Mouse (Mus musculus) limb, embryonic 11.5 days (tissue): Measurements from ENCODE around the gene Fam160a1. TPM values are rescaled to one million over a fixed set of nuclear protein-coding genes. Genes with fewer than 3 reads are reported as not detected.

ENCODE experiments used
- ATAC-seq: fragments of 200-750 bp; cut with Nextera tagmentation; 2 replicates; pipeline ENCODE4 v1.8.0; 2017; ENCODE audit warnings: low read depth; ENCODE audit not compliant: insufficient number of reproducible peaks, low FRiP score, low TSS enrichment
- DNase-seq: peaks from one replicate; pipeline ENCODE4 v3.0.0-alpha.2; 2015; ENCODE audit warnings: low spot score
- H3K27ac ChIP-seq: fragments of 300-500 bp; sonication (generic); replicated peaks from 2 replicates; pipeline ENCODE4 v1.5.1; 2014; ENCODE audit warnings: low read depth, mild to moderate bottlenecking, low read length
- H3K27me3 ChIP-seq: fragments of 300-500 bp; sonication (generic); 2 replicates; pipeline ENCODE4 v1.6.1; 2014; ENCODE audit warnings: mild to moderate bottlenecking, low read length, mixed read lengths; ENCODE audit not compliant: control insufficient read depth, insufficient read depth
- H3K36me3 ChIP-seq: fragments of 300-500 bp; sonication (generic); 2 replicates; pipeline ENCODE4 v1.6.1; 2014; ENCODE audit warnings: mild to moderate bottlenecking, low read length, moderate library complexity, mixed read lengths; ENCODE audit not compliant: control insufficient read depth, insufficient read depth
- H3K4me1 ChIP-seq: fragments of 300-500 bp; sonication (generic); 2 replicates; pipeline ENCODE4 v1.6.1; 2014; ENCODE audit warnings: low read length, mixed read lengths; ENCODE audit not compliant: control insufficient read depth, insufficient read depth
- H3K4me2 ChIP-seq: fragments of 300-500 bp; sonication (generic); 2 replicates; pipeline ENCODE4 v1.6.1; 2014; ENCODE audit warnings: low read depth, mild to moderate bottlenecking, moderate library complexity; ENCODE audit not compliant: severe bottlenecking
- H3K4me3 ChIP-seq: fragments of 300-500 bp; sonication (generic); 2 replicates; pipeline ENCODE4 v1.5.1; 2014; ENCODE audit warnings: low read depth, low read length
- H3K9ac ChIP-seq: fragments of 300-500 bp; sonication (generic); 2 replicates; pipeline ENCODE4 v1.6.1; 2014; ENCODE audit warnings: mild to moderate bottlenecking, low read length
- H3K9me3 ChIP-seq: fragments of 300-500 bp; sonication (generic); 2 replicates; pipeline ENCODE4 v1.6.1; 2016; ENCODE audit warnings: low read length; ENCODE audit not compliant: control insufficient read depth
- WGBS: fragments of 180-500 bp; shearing (Covaris S2); extraction: QIAGEN DNeasy Blood & Tissue Kit; methylation state at CpG from one replicate; pipeline ENCODE4 v1.1.7; 2014; 5-methylcytosine and 5-hydroxymethylcytosine counted together
- polyA plus RNA-seq: library from polyadenylated mRNA; unstranded; fragments of >200 nt; fragmentation: Nextera tagmentation; extraction: Ambion mirVana; gene quantifications from 2 replicates; pipeline ENCODE4 v1.2.1, GENCODE M21; 2014

The Fam160a1 gene
- polyA plus RNA-seq, 1 experiment from 2014 or later, result 2.1 TPM

GRCm38 (mm10) chr3:85841454-85842176 is 24.5 kb upstream of the Fam160a1 start:
- Histone ChIP-seq H3K9ac (no peak overlapping the region), H3K4me3 (no peak overlapping the region), H3K27ac (peak overlapping the region; percentile 45; the same call in 1 of the 2 replicates), H3K36me3 (no peaks in the 10 kb centered on the region), H3K4me2 (no peak overlapping the region), H3K27me3 (no peaks in the 10 kb centered on the region), H3K9me3 (no peaks in the 10 kb centered on the region), H3K4me1 (peaks cover 13% of the 10 kb centered on the region)
- no peak for ATAC-seq
- 30% methylated on average over 2 of the region's 2 CpGs for WGBS
- DNase-seq, result no peak

DNA sequence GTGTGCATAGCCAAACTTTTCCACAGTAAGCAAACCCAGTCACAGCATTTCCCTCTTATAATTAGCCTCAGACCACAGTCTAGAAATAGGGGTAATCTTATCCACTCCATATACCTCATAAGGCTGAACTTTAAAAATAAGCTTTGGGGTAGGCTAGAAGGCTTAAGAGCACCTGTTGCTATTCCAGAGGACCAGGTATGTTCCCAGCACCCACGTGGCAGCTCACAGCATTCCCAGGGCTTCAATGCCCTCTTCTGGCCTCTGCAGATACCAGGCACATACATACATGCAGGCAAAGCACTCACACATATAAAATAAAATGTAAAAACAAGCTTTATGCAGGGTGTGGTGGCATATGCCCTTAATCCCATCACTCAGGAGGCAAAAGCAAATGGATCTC is 16.5 kb upstream of the Fam160a1 start:
- H3K9me3 ChIP-seq, result no peaks in the 10 kb centered on the region

GRCm38 (mm10) chr3:85832490-85833155 is 15.5 kb upstream of the Fam160a1 start:
- Histone ChIP-seq H3K4me2 (no peak overlapping the region), H3K4me1 (no peaks in the 10 kb centered on the region), H3K9me3 (no peaks in the 10 kb centered on the region), H3K27me3 (no peaks in the 10 kb centered on the region), H3K4me3 (no peak overlapping the region), H3K9ac (no peak overlapping the region), H3K27ac (0 out of 2 replicates have a peak overlapping the region, but pooled peaks have one; percentile 14), H3K36me3 (no peaks in the 10 kb centered on the region)
- no peak for ATAC-seq
- no peak for DNase-seq
- 71% methylated on average over 10 of the region's 10 CpGs for whole genome bisulfite sequencing

More for the DNA sequence above, 16.5 kb upstream of the Fam160a1 start:
- H3K9ac ChIP-seq, result no peak overlapping the region
- WGBS, result 81% methylated on average over 1 of the region's 1 CpGs
- H3K36me3 ChIP-seq, result no peaks in the 10 kb centered on the region
- DNase-seq, result no peak
- ATAC-seq, result no peak
- no peak overlapping the region for H3K4me2 ChIP-seq
- no peak overlapping the region for H3K4me3 ChIP-seq
- H3K27me3 ChIP-seq, result no peaks in the 10 kb centered on the region
- H3K27ac ChIP-seq, result no peak overlapping the region
- no peaks in the 10 kb centered on the region for H3K4me1 ChIP-seq

GRCm38 (mm10) chr3:85831785-85832184 is 14.7 kb upstream of the Fam160a1 start:
- Histone ChIP-seq H3K27me3 (no peaks in the 10 kb centered on the region), H3K4me1 (no peaks in the 10 kb centered on the region), H3K9ac (no peak overlapping the region), H3K9me3 (no peaks in the 10 kb centered on the region), H3K36me3 (no peaks in the 10 kb centered on the region), H3K4me2 (no peak overlapping the region), H3K27ac (no peak overlapping the region), H3K4me3 (no peak overlapping the region)
- 93% methylated on average over 1 of the region's 1 CpGs for WGBS
- ATAC-seq, result no peak
- DNase-seq, result no peak

- H3K9ac ChIP-seq, result no peak overlapping the region
- H3K4me3 ChIP-seq, result no peak overlapping the region
- H3K27me3 ChIP-seq, result no peaks in the 10 kb centered on the region
- no peaks in the 10 kb centered on the region for H3K9me3 ChIP-seq
- DNase-seq, result no peak
- H3K4me2 ChIP-seq, result no peak overlapping the region
- 64% methylated on average over 4 of the region's 4 CpGs for WGBS
- H3K36me3 ChIP-seq, result no peaks in the 10 kb centered on the region
- ATAC-seq, result no peak
- H3K4me1 ChIP-seq, result no peaks in the 10 kb centered on the region
- no peak overlapping the region for H3K27ac ChIP-seq
These were observed 12.0 kb upstream of the Fam160a1 start for GRCm38 (mm10) chr3:85829047-85829446.

DNA sequence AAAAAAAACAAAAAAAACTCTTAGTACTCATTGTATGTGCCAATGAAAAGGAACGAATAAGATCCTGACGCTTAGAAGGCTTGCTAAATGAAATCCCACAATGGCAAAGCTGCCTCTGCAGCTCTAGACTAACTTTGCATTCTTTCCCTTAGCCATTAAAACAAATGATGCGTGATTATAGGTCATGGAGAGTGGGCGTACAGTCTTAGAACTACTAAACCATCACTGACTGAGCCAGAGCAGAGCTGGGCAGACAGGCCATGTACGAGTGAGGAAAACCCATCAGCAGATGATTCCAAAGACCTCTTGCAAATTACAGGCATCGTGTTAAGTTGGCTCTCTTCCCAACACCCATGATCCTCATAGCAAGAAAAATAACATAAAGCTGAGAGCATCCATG is 10.7 kb upstream of the Fam160a1 start:
- ATAC-seq (no peak), DNase-seq (no peak)
- WGBS, result 89% methylated on average over 6 of the region's 6 CpGs

GRCm38 (mm10) chr3:85827283-85827682 is 10.2 kb upstream of the Fam160a1 start:
- H3K9me3 ChIP-seq, result no peaks in the 10 kb centered on the region
- H3K4me3 ChIP-seq, result no peak overlapping the region
- H3K4me1 ChIP-seq, result no peaks in the 10 kb centered on the region
- WGBS, result 83% methylated on average over 4 of the region's 4 CpGs
- no peak for DNase-seq
- no peak overlapping the region for H3K9ac ChIP-seq
- H3K4me2 ChIP-seq, result no peak overlapping the region
- no peak for ATAC-seq
- H3K27ac ChIP-seq, result no peak overlapping the region
- H3K36me3 ChIP-seq, result no peaks in the 10 kb centered on the region
- no peaks in the 10 kb centered on the region for H3K27me3 ChIP-seq

More for the DNA sequence above, 10.7 kb upstream of the Fam160a1 start:
- Histone ChIP-seq H3K27ac (no peak overlapping the region), H3K4me1 (no peaks in the 10 kb centered on the region), H3K4me3 (no peak overlapping the region), H3K9ac (no peak overlapping the region), H3K9me3 (no peaks in the 10 kb centered on the region), H3K27me3 (no peaks in the 10 kb centered on the region), H3K4me2 (no peak overlapping the region), H3K36me3 (no peaks in the 10 kb centered on the region)

GRCm38 (mm10) chr3:85820839-85821548 is 3.9 kb upstream of the Fam160a1 start:
- Histone ChIP-seq H3K4me3 (no peak overlapping the region), H3K4me2 (no peak overlapping the region), H3K9me3 (no peaks in the 10 kb centered on the region), H3K9ac (no peak overlapping the region), H3K4me1 (0 out of 2 replicates have a peak, but pooled peaks cover 2% of the 10 kb centered on the region), H3K27me3 (no peaks in the 10 kb centered on the region), H3K27ac (no peak overlapping the region), H3K36me3 (no peaks in the 10 kb centered on the region)
- DNase-seq, result no peak
- WGBS, result 61% methylated on average over 15 of the region's 15 CpGs
- ATAC-seq, result no peak
